Mouse (Mus musculus) forebrain, embryonic 13.5 days (tissue): ENCODE measurements at regions not wholly inside any gene's neighbourhood (a gene's known extent, or its start where the extent isn't known, plus 50 kb on each side); places are given as distances from the start of the nearest gene placed in this dataset.
A peak's percentile ranks its signal among the peaks of the same experiment; 100 is the strongest.

Experiments used
- ATAC-seq: fragments of 200-750 bp; cut with Nextera tagmentation; 2 replicates; pipeline ENCODE4 v1.8.0; 2017
- H3K27ac ChIP-seq: fragments of 300-500 bp; sonication (generic); 2 replicates; pipeline ENCODE4 v1.5.1; 2015; ENCODE audit warnings: inconsistent platforms, mild to moderate bottlenecking, moderate library complexity
- H3K27me3 ChIP-seq: fragments of 300-500 bp; sonication (generic); 2 replicates; pipeline ENCODE4 v1.6.1; 2015; ENCODE audit warnings: mild to moderate bottlenecking, inconsistent platforms
- H3K36me3 ChIP-seq: fragments of 300-500 bp; sonication (generic); 2 replicates; pipeline ENCODE4 v1.6.1; 2015; ENCODE audit warnings: mild to moderate bottlenecking, inconsistent platforms; ENCODE audit not compliant: poor library complexity, severe bottlenecking
- H3K4me1 ChIP-seq: fragments of 300-500 bp; sonication (generic); 2 replicates; pipeline ENCODE4 v1.6.1; 2015; ENCODE audit warnings: inconsistent platforms
- H3K4me2 ChIP-seq: fragments of 300-500 bp; sonication (generic); 2 replicates; pipeline ENCODE4 v1.6.1; 2015; ENCODE audit warnings: inconsistent platforms, mild to moderate bottlenecking, moderate library complexity
- H3K4me3 ChIP-seq: fragments of 300-500 bp; sonication (generic); 2 replicates; pipeline ENCODE4 v1.5.1; 2015; ENCODE audit warnings: mild to moderate bottlenecking, inconsistent platforms
- H3K9ac ChIP-seq: fragments of 300-500 bp; sonication (generic); 2 replicates; pipeline ENCODE4 v1.6.1; 2015; ENCODE audit warnings: mild to moderate bottlenecking, inconsistent platforms
- H3K9me3 ChIP-seq: fragments of 300-500 bp; sonication (generic); replicated peaks from 2 replicates; pipeline ENCODE4 v1.6.1; 2016; ENCODE audit warnings: inconsistent platforms
- WGBS: fragments of 180-500 bp; shearing (Covaris S2); methylation state at CpG from one replicate; pipeline ENCODE4 v1.1.7; 2015; 5-methylcytosine and 5-hydroxymethylcytosine counted together

- Histone ChIP-seq H3K9me3 (no peaks in the 10 kb centered on the region), H3K4me3 (no peak overlapping the region), H3K9ac (no peak overlapping the region), H3K27ac (no peak overlapping the region), H3K27me3 (no peaks in the 10 kb centered on the region), H3K4me2 (no peak overlapping the region), H3K36me3 (no peaks in the 10 kb centered on the region), H3K4me1 (0 out of 2 replicates have a peak, but pooled peaks cover 4% of the 10 kb centered on the region)
- ATAC-seq = no peak
- WGBS = 84% methylated on average over 11 of the region's 11 CpGs
Measured at GRCm38 (mm10) chr14:25005241-25005946, 453.6 kb upstream of the Zmiz1 start.

- no peaks in the 10 kb centered on the region for H3K9me3 ChIP-seq
- no peaks in the 10 kb centered on the region for H3K36me3 ChIP-seq
- no peak overlapping the region for H3K27ac ChIP-seq
- no peaks in the 10 kb centered on the region for H3K27me3 ChIP-seq
- peaks cover 25% of the 10 kb centered on the region for H3K4me1 ChIP-seq
- ATAC-seq = no peak
- no peak overlapping the region for H3K4me3 ChIP-seq
- 67% methylated on average over 3 of the region's 3 CpGs for WGBS
- H3K9ac ChIP-seq = no peak overlapping the region
- H3K4me2 ChIP-seq = no peak overlapping the region
Measured at GRCm38 (mm10) chr14:25011926-25012325, 447.1 kb upstream of the Zmiz1 start.

- no peaks in the 10 kb centered on the region for H3K9me3 ChIP-seq
- H3K4me3 ChIP-seq = no peak overlapping the region
- WGBS = 1% methylated on average over 8 of the region's 8 CpGs
- no peaks in the 10 kb centered on the region for H3K36me3 ChIP-seq
- H3K9ac ChIP-seq = peak overlapping the region; percentile 53
- H3K27me3 ChIP-seq = no peaks in the 10 kb centered on the region
- ATAC-seq = peak; percentile 80
- H3K27ac ChIP-seq = peak overlapping the region; percentile 94
- H3K4me1 ChIP-seq = peaks cover 27% of the 10 kb centered on the region
- peak overlapping the region; percentile 45 for H3K4me2 ChIP-seq
Measured at GRCm38 (mm10) chr14:25015288-25016238, 443.4 kb upstream of the Zmiz1 start.

- no peak for ATAC-seq
- Histone ChIP-seq H3K27me3 (no peaks in the 10 kb centered on the region), H3K9me3 (no peaks in the 10 kb centered on the region), H3K36me3 (no peaks in the 10 kb centered on the region), H3K9ac (no peak overlapping the region), H3K27ac (no peak overlapping the region), H3K4me2 (no peak overlapping the region), H3K4me3 (no peak overlapping the region), H3K4me1 (peaks cover 37% of the 10 kb centered on the region)
- 71% methylated on average over 5 of the region's 5 CpGs for WGBS
Measured at GRCm38 (mm10) chr14:25017860-25018259, 441.1 kb upstream of the Zmiz1 start.

GRCm38 (mm10) chr14:25019306-25019905 is 439.6 kb upstream of the Zmiz1 start:
- Histone ChIP-seq H3K27me3 (no peaks in the 10 kb centered on the region), H3K9me3 (no peaks in the 10 kb centered on the region), H3K36me3 (no peaks in the 10 kb centered on the region), H3K4me1 (peaks cover 37% of the 10 kb centered on the region), H3K4me3 (no peak overlapping the region), H3K4me2 (no peak overlapping the region), H3K9ac (no peak overlapping the region), H3K27ac (no peak overlapping the region)
- ATAC-seq = no peak
- 80% methylated on average over 4 of the region's 4 CpGs for WGBS

GRCm38 (mm10) chr14:25022523-25023269 is 436.3 kb upstream of the Zmiz1 start:
- no peak overlapping the region for H3K9ac ChIP-seq
- 82% methylated on average over 15 of the region's 15 CpGs for WGBS
- no peak overlapping the region for H3K4me2 ChIP-seq
- H3K4me1 ChIP-seq = peaks cover 10% of the 10 kb centered on the region
- no peak overlapping the region for H3K27ac ChIP-seq
- H3K9me3 ChIP-seq = no peaks in the 10 kb centered on the region
- no peaks in the 10 kb centered on the region for H3K27me3 ChIP-seq
- H3K36me3 ChIP-seq = no peaks in the 10 kb centered on the region
- H3K4me3 ChIP-seq = no peak overlapping the region
- ATAC-seq = no peak

- Histone ChIP-seq H3K27ac (no peak overlapping the region), H3K4me1 (peaks cover 10% of the 10 kb centered on the region), H3K9me3 (no peaks in the 10 kb centered on the region), H3K9ac (no peak overlapping the region), H3K4me3 (no peak overlapping the region), H3K36me3 (no peaks in the 10 kb centered on the region), H3K4me2 (no peak overlapping the region), H3K27me3 (no peaks in the 10 kb centered on the region)
- ATAC-seq = no peak
- 69% methylated on average over 6 of the region's 6 CpGs for WGBS
Measured at GRCm38 (mm10) chr14:25023270-25023800, 435.6 kb upstream of the Zmiz1 start.

- 89% methylated on average over 6 of the region's 6 CpGs for WGBS
- ATAC-seq = no peak
- Histone ChIP-seq H3K4me2 (no peak overlapping the region), H3K4me3 (no peak overlapping the region), H3K4me1 (peaks cover 10% of the 10 kb centered on the region), H3K9ac (no peak overlapping the region), H3K36me3 (no peaks in the 10 kb centered on the region), H3K27ac (no peak overlapping the region), H3K9me3 (no peaks in the 10 kb centered on the region), H3K27me3 (no peaks in the 10 kb centered on the region)
Measured at GRCm38 (mm10) chr14:25025074-25025473, 433.9 kb upstream of the Zmiz1 start.

GRCm38 (mm10) chr14:25027076-25027475 is 431.9 kb upstream of the Zmiz1 start:
- ATAC-seq = no peak
- no peaks in the 10 kb centered on the region for H3K36me3 ChIP-seq
- no peak overlapping the region for H3K4me3 ChIP-seq

GRCm38 (mm10) chr14:25027842-25028241 is 431.1 kb upstream of the Zmiz1 start:
- WGBS = 94% methylated on average over 1 of the region's 1 CpGs
- Histone ChIP-seq H3K27ac (no peak overlapping the region), H3K4me3 (no peak overlapping the region), H3K9me3 (no peaks in the 10 kb centered on the region), H3K4me2 (no peak overlapping the region), H3K9ac (no peak overlapping the region), H3K36me3 (no peaks in the 10 kb centered on the region), H3K27me3 (no peaks in the 10 kb centered on the region), H3K4me1 (no peaks in the 10 kb centered on the region; the same call in 1 of the 2 replicates)
- no peak for ATAC-seq

More at GRCm38 (mm10) chr14:25027076-25027475, 431.9 kb upstream of the Zmiz1 start:
- peaks cover 5% of the 10 kb centered on the region; the same call in 1 of the 2 replicates for H3K4me1 ChIP-seq
- no peak overlapping the region for H3K4me2 ChIP-seq
- H3K27ac ChIP-seq = no peak overlapping the region
- H3K9me3 ChIP-seq = no peaks in the 10 kb centered on the region
- 88% methylated on average over 3 of the region's 3 CpGs for WGBS
- H3K27me3 ChIP-seq = no peaks in the 10 kb centered on the region
- no peak overlapping the region for H3K9ac ChIP-seq

GRCm38 (mm10) chr14:25030881-25031280 is 428.1 kb upstream of the Zmiz1 start:
- Histone ChIP-seq H3K4me1 (no peaks in the 10 kb centered on the region; the same call in 1 of the 2 replicates), H3K9me3 (no peaks in the 10 kb centered on the region), H3K4me2 (no peak overlapping the region), H3K27me3 (no peaks in the 10 kb centered on the region), H3K9ac (no peak overlapping the region), H3K36me3 (no peaks in the 10 kb centered on the region), H3K4me3 (no peak overlapping the region), H3K27ac (no peak overlapping the region)
- no peak for ATAC-seq
- whole genome bisulfite sequencing = 77% methylated on average over 6 of the region's 6 CpGs
